Mouse (Mus musculus) neural tube, embryonic 14.5 days (tissue): ENCODE data around the gene Cdk5r2. TPM values are rescaled to one million over a fixed set of nuclear protein-coding genes. Genes with fewer than 3 reads are reported as not detected.

Experiments used
- microRNA counts: library from miRNA; unstranded; fragments of <30 nt; microRNA quantifications from one replicate; lab custom pipeline; 2016
- microRNA-seq: library from miRNA; unstranded; fragments of <30 nt; microRNA quantifications from one replicate; pipeline ENCODE4, GENCODE M21; 2016
- polyA plus RNA-seq: library from polyadenylated mRNA; unstranded; fragments of >200 nt; fragmentation: Nextera tagmentation; extraction: Ambion mirVana; gene quantifications from 2 replicates; pipeline ENCODE4 v1.2.1, GENCODE M21; 2014

The Cdk5r2 gene
- polyA plus RNA-seq, 1 experiment from 2014 or later: 19.6 TPM

MicroRNAs encoded within 50 kb of the gene (microRNA counts, 519-probe panel; counts per million panel counts)
- not detected for microRNA mmu-miR-375 (lab: Ali Mortazavi, UCI)

Small RNAs within 50 kb of the gene (microRNA-seq; reads per million reads assigned to microRNA genes)
- gene Mir375: 68.3 reads per million, percentile 40 among the genes with 10 or more reads in this experiment

Other genes starting within 250 kb of the Cdk5r2 start
- 11.6 and 17.1 TPM in 2 replicates for gene Ttll4, start 193.2 kb upstream of the Cdk5r2 start, polyA plus RNA-seq
- 1.2 and 2.9 TPM in 2 replicates for gene Cyp27a1, start 141.4 kb upstream of the Cdk5r2 start, polyA plus RNA-seq
- 0.23 TPM in 1 of 2 replicates, not detected in the other for gene Prkag3, start 105.7 kb upstream of the Cdk5r2 start, polyA plus RNA-seq
- gene Wnt6, start 83.0 kb upstream of the Cdk5r2 start, polyA plus RNA-seq: 8.4 TPM in 1 of 2 replicates, not detected in the other
- gene Wnt10a, start 63.4 kb upstream of the Cdk5r2 start, polyA plus RNA-seq: not detected in 2 replicates
- gene Fev, start 30.5 kb downstream of the Cdk5r2 start, polyA plus RNA-seq: not detected in 2 replicates
- 0.40 and 1.7 TPM in 2 replicates for gene Cryba2, start 38.2 kb downstream of the Cdk5r2 start, polyA plus RNA-seq
- gene Cfap65, start 80.7 kb downstream of the Cdk5r2 start, polyA plus RNA-seq: 0.26 and 0.74 TPM in 2 replicates
- gene Ihh, start 96.7 kb downstream of the Cdk5r2 start, polyA plus RNA-seq: 0.24 and 0.32 TPM in 2 replicates